Mouse (Mus musculus) left cerebral cortex, postnatal 10 days (tissue): ENCODE data around the gene Tacr1. TPM values are rescaled to one million over a fixed set of nuclear protein-coding genes. Genes with fewer than 3 reads are reported as not detected.
A peak's percentile ranks its signal among the peaks of the same experiment; 100 is the strongest.

Experiments
- DNase-seq, 2 experiments: peaks; one replicate each; pipeline ENCODE4 v3.0.0; 2021 to 2022; ENCODE audit warnings: low spot score in 2 of 2, mixed read lengths in 1 of 2; ENCODE audit errors: extremely low spot score in 1 of 2
- intact Hi-C: fragments of 180-260 bp; cut with DNase I; formaldehyde crosslinking; loops from one replicate; pipeline ENCODE4 v1.15.1; 2025
- total RNA-seq, 2 experiments: library from RNA; stranded (reverse); gene quantifications; 2 replicates each; pipeline ENCODE4 v1.2.3; 2021

Tacr1 gene
- total RNA-seq, 2 experiments from 2014 or later: 3.6 to 4.7 TPM

DNA sequence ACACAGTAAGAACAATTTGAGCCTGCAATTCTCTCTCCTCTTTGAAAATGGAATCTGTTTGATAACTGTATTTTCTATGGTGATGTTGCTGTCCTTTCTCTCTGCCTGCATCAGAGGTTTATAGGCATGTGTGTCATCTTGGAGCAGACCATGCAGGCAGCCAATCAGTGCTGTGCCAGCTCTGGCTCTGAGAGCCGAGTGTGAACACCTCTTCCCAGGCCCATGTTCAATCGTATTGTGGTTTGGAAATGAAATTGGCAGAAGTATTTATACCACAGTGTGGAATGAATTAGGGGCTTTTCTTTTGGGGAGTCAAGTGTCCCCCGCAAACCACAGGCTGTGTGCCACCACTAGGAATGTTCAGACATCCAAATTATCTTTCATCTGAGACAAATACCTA lies 117.5 kb downstream of the Tacr1 start:
- no peak for DNase-seq
- intact Hi-C loops: no loop called here

- intact Hi-C loops: no loop called here
- no peak for DNase-seq
Measured at GRCm38 (mm10) chr6:82522567-82522966, 120.4 kb downstream of the Tacr1 start.

GRCm38 (mm10) chr6:82525107-82525867 lies 123.2 kb downstream of the Tacr1 start:
- intact Hi-C loops: no loop called here
- no peak for DNase-seq

DNA sequence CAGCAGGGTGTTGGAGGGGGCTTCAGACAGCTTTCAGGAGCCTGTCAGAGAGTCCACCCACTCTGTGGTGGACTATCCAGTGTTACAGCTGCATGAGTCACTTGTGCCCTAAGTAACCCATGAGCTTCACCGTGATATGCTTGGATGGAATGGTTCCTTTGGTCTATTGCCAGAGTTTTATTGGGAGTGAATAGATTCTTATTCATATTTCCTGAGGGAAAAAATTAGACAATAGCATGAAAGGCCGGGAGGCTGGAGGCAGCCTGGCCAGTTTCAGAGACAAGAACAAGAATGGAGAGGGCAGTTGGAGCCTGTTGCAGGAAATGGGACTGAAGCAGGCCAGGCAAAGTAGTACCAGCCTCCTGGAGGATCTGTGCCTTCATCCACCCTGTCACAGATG lies 126.5 kb downstream of the Tacr1 start:
- no peak for DNase-seq
- intact Hi-C loops: no loop called here

DNA sequence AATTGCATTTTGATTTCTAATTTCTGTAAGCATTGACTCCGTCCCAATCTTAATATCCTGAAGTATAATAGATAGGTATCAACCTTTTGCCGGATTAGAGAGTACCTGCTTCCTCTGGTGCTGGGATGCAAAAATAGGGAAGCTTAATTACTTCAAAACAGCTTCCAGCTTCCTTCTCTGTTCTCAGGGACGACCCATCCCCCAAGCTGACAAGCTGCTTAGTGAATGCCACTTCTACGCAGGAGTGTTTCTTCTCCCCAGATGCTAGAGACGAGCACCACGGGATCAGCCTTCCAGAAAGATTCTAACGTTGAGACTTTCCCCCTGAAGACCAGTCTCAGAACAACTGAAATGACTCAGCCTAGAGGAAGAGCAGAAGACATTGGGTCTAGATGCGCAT lies 134.5 kb downstream of the Tacr1 start:
- intact Hi-C loops: no loop called here
- DNase-seq: no peak

- intact Hi-C loops: no loop called here
- no peak for DNase-seq
Measured at GRCm38 (mm10) chr6:82549270-82549669, 147.1 kb downstream of the Tacr1 start.

DNA sequence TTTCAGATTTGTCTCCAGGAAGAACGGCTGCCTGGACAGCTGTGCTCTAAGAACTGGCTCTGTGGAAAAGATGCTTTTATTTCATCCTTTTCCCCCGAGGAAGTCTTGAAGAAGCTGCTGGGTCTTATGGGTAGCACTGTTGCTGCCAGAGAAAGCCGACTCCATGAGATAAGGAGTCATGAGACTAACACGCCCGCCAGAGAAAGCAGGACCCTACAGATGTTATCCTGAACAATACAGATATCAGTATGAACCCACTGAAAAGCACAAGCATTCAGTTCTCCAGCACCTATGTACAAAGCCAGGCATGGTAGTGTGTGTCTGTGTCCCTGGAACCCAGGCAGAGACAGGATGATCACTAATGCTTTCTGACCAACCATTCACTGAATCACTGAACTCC lies 173.3 kb downstream of the Tacr1 start:
- DNase-seq: no peak
- intact Hi-C loops: no loop called here

DNA sequence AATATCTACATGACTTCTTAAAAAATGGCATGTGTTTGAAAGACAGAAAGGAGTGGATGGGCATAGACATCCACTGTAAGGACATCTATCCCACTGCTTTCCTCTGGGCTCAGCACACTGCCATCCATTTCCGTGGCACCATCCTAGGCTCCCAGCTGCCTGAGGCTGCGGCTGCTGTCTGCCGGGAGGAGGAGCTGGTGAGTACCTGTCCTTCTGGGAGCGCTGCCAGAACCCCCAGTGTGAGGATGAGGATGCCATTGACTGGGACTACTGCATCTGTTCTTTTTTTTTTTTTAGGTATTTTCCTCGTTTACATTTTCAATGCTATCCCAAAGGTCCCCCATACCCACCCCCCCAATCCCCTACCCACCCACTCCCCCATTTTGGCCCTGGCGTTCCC lies 183.3 kb downstream of the Tacr1 start:
- intact Hi-C loops: no loop called here
- DNase-seq: peak in 1 of 2 experiments; percentile 24

GRCm38 (mm10) chr6:82589387-82589786 lies 187.3 kb downstream of the Tacr1 start:
- no peak for DNase-seq
- intact Hi-C loops: no loop called here

GRCm38 (mm10) chr6:82595461-82596090 lies 193.4 kb downstream of the Tacr1 start:
- intact Hi-C loops: no loop called here
- DNase-seq: no peak

GRCm38 (mm10) chr6:82603228-82603627 lies 201.1 kb downstream of the Tacr1 start:
- no peak for DNase-seq
- intact Hi-C loops: loop anchor here (5.0 to 10.0 kb wide), 2 partner anchors 311 to 458 kb away; no protein-coding TSS in a partner anchor

DNA sequence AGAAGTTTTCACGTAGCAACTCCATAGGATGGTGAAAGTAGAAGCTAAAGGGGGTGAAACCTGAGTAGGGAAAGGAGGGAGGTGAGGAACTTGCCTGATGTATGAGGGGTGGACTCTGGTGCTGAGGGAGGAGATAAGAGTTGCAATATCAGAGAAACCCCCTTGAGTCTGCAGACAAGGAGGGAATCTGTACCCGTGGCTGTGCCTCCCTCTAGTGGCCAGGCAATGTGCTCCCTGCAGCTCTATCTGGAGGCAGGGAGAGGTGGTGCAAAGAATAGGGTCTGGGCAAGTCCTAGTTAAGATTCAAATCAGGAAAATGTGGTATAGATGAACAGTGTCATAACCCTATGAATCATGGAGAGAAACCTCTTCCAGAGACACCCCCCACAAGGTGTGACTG lies 201.5 kb downstream of the Tacr1 start:
- peak; percentile 21 to 64 for DNase-seq
- intact Hi-C loops: loop anchor here (5.0 to 10.0 kb wide), 2 partner anchors 311 to 459 kb away; no protein-coding TSS in a partner anchor

- DNase-seq: no peak
- intact Hi-C loops: loop anchor here (5.0 to 10.0 kb wide), 2 partner anchors 312 to 460 kb away; no protein-coding TSS in a partner anchor
Measured at GRCm38 (mm10) chr6:82604791-82605190, 202.7 kb downstream of the Tacr1 start.

DNA sequence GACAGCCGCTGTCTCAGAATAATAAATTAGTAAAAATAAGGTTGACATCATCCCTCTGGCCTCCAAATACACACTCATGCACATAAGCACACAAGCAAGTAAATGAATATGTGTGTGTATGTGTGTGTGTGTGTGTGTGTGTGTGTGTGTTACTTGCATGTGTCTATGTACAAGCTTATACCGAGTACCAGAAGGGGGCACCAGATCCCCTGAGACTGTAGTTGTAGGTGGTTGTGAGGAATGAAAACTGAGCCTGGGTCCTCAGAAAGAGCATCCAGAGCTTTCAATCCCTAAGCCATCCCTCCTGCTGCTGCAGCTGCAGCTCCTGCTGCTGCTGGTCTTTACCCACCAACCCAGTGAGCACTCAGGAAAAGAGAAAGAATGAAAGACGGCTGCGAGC lies 206.6 kb downstream of the Tacr1 start:
- DNase-seq: no peak
- intact Hi-C loops: loop anchor here (10.0 kb wide), 1 partner anchor 464 kb away; no protein-coding TSS in a partner anchor

- intact Hi-C loops: loop anchor here (10.0 kb wide), 1 partner anchor 465 kb away; no protein-coding TSS in a partner anchor
- peak in 1 of 2 experiments; percentile 40 for DNase-seq
Measured at GRCm38 (mm10) chr6:82609339-82609926, 207.3 kb downstream of the Tacr1 start.
